Mouse (Mus musculus) heart, adult 18-20 months (tissue): Measurements from ENCODE around the gene Smarca2. TPM values are rescaled to one million over a fixed set of nuclear protein-coding genes. Genes with fewer than 3 reads are reported as not detected.

Experiments
- DNase-seq, 2 experiments: peaks; one replicate each; pipeline ENCODE4 v3.0.0; 2021 to 2022; ENCODE audit warnings: mixed read lengths in 1 of 2
- long read RNA-seq, 2 experiments: library from polyadenylated mRNA; stranded (forward); transcript quantifications; one replicate each; pipeline ENCODE4 v2.0.0; 2021
- total RNA-seq, 2 experiments: library from RNA; stranded (reverse); gene quantifications; 2 replicates each; pipeline ENCODE4 v1.2.3; 2021

Smarca2 gene
- total RNA-seq = 10 to 100 TPM; 68.5 to 70.4 TPM
- long read RNA-seq, experiment 1, partial matches to known transcripts = 9 of 20 reads
- long read RNA-seq, experiment 1, other reads (novel, unspliced or antisense) = 11 of 20 reads
- long read RNA-seq, experiment 2, full-length matches to known transcripts = 2 of 11 reads
- long read RNA-seq, experiment 2, partial matches to known transcripts = 5 of 11 reads
- long read RNA-seq, experiment 2, other reads (novel, unspliced or antisense) = 4 of 11 reads

- peak; percentile 97 to 99 for DNase-seq
Observed at GRCm38 (mm10) chr19:26604755-26605300, at the start of gene Smarca2. Gene Smarca2, plus strand, starts transcription at chr19:26605050.

- DNase-seq = peak in 1 of 2 experiments; percentile 4
Observed at GRCm38 (mm10) chr19:26564850-26565249, 40.0 kb upstream of the Smarca2 start.

GRCm38 (mm10) chr19:26566109-26566508, 38.7 kb upstream of the Smarca2 start:
- peak in 1 of 2 experiments; percentile 7 for DNase-seq

- DNase-seq = no peak
Observed at GRCm38 (mm10) chr19:26568236-26568635, 36.6 kb upstream of the Smarca2 start.

GRCm38 (mm10) chr19:26568941-26569340, 35.9 kb upstream of the Smarca2 start:
- no peak for DNase-seq

GRCm38 (mm10) chr19:26569461-26569860, 35.4 kb upstream of the Smarca2 start:
- DNase-seq = no peak

GRCm38 (mm10) chr19:26579645-26580044, 25.2 kb upstream of the Smarca2 start:
- DNase-seq = no peak

GRCm38 (mm10) chr19:26580061-26580460, 24.8 kb upstream of the Smarca2 start:
- DNase-seq = no peak

- DNase-seq = no peak
Observed at GRCm38 (mm10) chr19:26594661-26595060, 10.2 kb upstream of the Smarca2 start.

- DNase-seq = no peak
Observed at GRCm38 (mm10) chr19:26601459-26601858, 3.4 kb upstream of the Smarca2 start.

GRCm38 (mm10) chr19:26603296-26603860, 1.5 kb upstream of the Smarca2 start:
- DNase-seq = no peak

GRCm38 (mm10) chr19:26603906-26604754, 720 bp upstream of the Smarca2 start:
- DNase-seq = no peak

GRCm38 (mm10) chr19:26605438-26606320, 829 bp downstream of the Smarca2 start:
- DNase-seq = peak; percentile 67 to 80

- peak; percentile 78 to 81 for DNase-seq
Observed at GRCm38 (mm10) chr19:26606321-26607155, 1.7 kb downstream of the Smarca2 start.

GRCm38 (mm10) chr19:26607156-26607536, 2.3 kb downstream of the Smarca2 start:
- DNase-seq = peak; percentile 79 to 86

- peak; percentile 46 to 67 for DNase-seq
Observed at GRCm38 (mm10) chr19:26607551-26608433, 2.9 kb downstream of the Smarca2 start.

GRCm38 (mm10) chr19:26608434-26608812, 3.6 kb downstream of the Smarca2 start:
- DNase-seq = no peak

- no peak for DNase-seq
Observed at GRCm38 (mm10) chr19:26609637-26610036, 4.8 kb downstream of the Smarca2 start.

GRCm38 (mm10) chr19:26612995-26613394, 8.1 kb downstream of the Smarca2 start:
- DNase-seq = peak in 1 of 2 experiments; percentile 41

GRCm38 (mm10) chr19:26613665-26614064, 8.8 kb downstream of the Smarca2 start:
- DNase-seq = peak; percentile 38 to 57
